Mouse (Mus musculus) cortical plate, adult 2 months (tissue): ENCODE data around the gene Cyp27b1.

Source experiments
- CTCF ChIP-seq: fragments of 200-500 bp; IDR thresholded peaks from 2 replicates; pipeline ENCODE4 v1.5.1; 2011; ENCODE audit warnings: mild to moderate bottlenecking, control low read depth, low read length; ENCODE audit not compliant: insufficient read depth; ENCODE audit errors: extremely low read depth
- POLR2A ChIP-seq: fragments of 200-500 bp; IDR thresholded peaks from 2 replicates; pipeline ENCODE4 v1.6.1; 2011; ENCODE audit warnings: mild to moderate bottlenecking, low read length, control low read depth; ENCODE audit not compliant: insufficient read depth; ENCODE audit errors: extremely low read depth

DNA sequence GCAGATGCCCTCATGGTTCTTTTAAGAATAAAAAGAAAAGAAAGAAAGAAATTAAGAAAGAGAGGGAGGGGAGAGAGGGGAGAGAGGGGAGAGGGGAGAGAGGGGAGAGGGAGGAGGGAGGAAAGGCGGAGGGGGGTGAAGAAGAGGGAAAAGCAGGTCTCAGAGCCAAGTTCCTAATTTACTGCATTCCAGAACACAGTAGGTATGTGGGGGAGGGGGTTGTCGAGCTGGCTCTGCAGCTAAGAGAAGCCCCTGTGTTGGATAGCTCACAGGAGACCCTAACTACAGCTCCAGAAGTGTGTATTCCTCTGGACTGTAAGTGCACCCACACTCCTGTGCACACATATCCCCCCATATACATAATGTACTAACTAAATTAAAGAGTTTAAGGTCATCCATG lies 31.0 kb upstream of the Cyp27b1 start:
- TF ChIP-seq CTCF (no peak), POLR2A (no peak)
